Mouse (Mus musculus) limb, embryonic 13.5 days (tissue): Measurements from ENCODE around the gene Yars. TPM values are rescaled to one million over a fixed set of nuclear protein-coding genes. Genes with fewer than 3 reads are reported as not detected.

Source experiments
- ATAC-seq: fragments of 200-750 bp; cut with Nextera tagmentation; 2 replicates; pipeline ENCODE4 v1.8.0; 2017; ENCODE audit warnings: low read depth, moderate number of reproducible peaks, moderate TSS enrichment; ENCODE audit not compliant: low FRiP score
- H3K27ac ChIP-seq: fragments of 300-500 bp; sonication (generic); 2 replicates; pipeline ENCODE4 v1.5.1; 2015; ENCODE audit warnings: inconsistent platforms, mild to moderate bottlenecking, moderate library complexity
- H3K27me3 ChIP-seq: fragments of 300-500 bp; sonication (generic); 2 replicates; pipeline ENCODE4 v1.6.1; 2015; ENCODE audit warnings: mild to moderate bottlenecking, inconsistent platforms
- H3K36me3 ChIP-seq: fragments of 300-500 bp; sonication (generic); 2 replicates; pipeline ENCODE4 v1.6.1; 2015; ENCODE audit warnings: inconsistent platforms, mild to moderate bottlenecking, moderate library complexity
- H3K4me1 ChIP-seq: fragments of 300-500 bp; sonication (generic); 2 replicates; pipeline ENCODE4 v1.6.1; 2015; ENCODE audit warnings: inconsistent platforms
- H3K4me2 ChIP-seq: fragments of 300-500 bp; sonication (generic); replicated peaks from 2 replicates; pipeline ENCODE4 v1.6.1; 2015; ENCODE audit warnings: inconsistent platforms, mild to moderate bottlenecking, moderate library complexity
- H3K4me3 ChIP-seq: fragments of 300-500 bp; sonication (generic); 2 replicates; pipeline ENCODE4 v1.5.1; 2015; ENCODE audit warnings: moderate library complexity, mild to moderate bottlenecking, inconsistent platforms
- H3K9ac ChIP-seq: fragments of 300-500 bp; sonication (generic); 2 replicates; pipeline ENCODE4 v1.6.1; 2015; ENCODE audit warnings: mild to moderate bottlenecking, inconsistent platforms
- H3K9me3 ChIP-seq: fragments of 300-500 bp; sonication (generic); 2 replicates; pipeline ENCODE4 v1.6.1; 2016; ENCODE audit warnings: inconsistent platforms
- WGBS: fragments of 180-500 bp; shearing (Covaris S2); methylation state at CpG from one replicate; pipeline ENCODE4 v1.1.7; 2015; 5-methylcytosine and 5-hydroxymethylcytosine counted together
- polyA plus RNA-seq: library from polyadenylated mRNA; unstranded; fragments of >200 nt; fragmentation: Nextera tagmentation; extraction: Ambion mirVana; gene quantifications from 2 replicates; pipeline ENCODE4 v1.2.1, GENCODE M21; 2015

The Yars gene
- polyA plus RNA-seq, 1 experiment from 2014 or later, result 80.4 TPM

DNA sequence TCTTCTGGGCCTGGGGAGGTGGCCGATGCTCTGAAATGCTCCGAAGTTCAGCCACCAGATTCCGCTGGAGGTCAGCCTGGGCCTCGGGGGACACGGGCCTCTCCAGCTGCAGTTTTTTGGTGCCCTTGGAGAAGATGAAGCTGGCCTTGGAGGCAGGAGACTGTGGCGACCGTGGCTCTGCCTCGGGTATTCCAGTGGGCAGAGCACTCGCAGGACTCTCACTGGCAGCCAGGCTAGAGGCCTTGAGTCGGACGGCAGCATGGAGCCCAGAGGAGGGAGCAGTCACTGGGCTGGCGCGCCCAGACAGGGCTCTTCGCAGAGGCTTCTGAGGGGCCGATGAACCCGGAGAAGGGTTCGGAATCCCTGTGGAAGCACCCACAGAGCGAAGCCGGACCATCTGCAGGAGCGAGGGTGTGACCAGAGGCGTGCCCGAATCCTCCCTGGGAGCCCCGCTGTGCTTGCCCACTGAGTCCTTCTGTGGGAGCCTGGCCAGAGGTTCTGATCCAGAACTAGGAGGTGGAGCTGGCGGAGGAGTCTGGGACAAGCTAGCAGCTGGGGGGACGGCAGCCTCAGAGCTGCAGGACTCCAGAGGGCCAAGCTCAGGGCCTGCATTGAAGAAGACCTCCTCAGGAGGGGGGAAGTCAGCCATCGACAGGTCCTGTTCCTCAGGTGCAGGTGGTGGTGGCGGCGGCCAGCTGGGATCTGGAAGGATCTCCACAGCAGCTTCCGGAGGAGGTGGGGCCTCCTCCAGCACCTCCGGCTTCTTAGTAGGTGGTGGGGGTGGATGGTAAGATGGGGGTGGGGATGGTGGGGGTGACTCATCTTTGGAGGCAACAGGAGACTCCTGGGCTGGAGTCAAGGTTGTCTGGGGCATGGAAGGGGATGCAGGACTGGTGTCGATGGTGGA is 32.7 kb downstream of the Yars start:
- H3K9me3 ChIP-seq, result no peaks in the 10 kb centered on the region
- H3K9ac ChIP-seq, result peak overlapping the region; percentile 1; the same call in 1 of the 2 replicates
- H3K36me3 ChIP-seq, result peaks cover 80% of the 10 kb centered on the region
- H3K4me3 ChIP-seq, result no peak overlapping the region
- WGBS, result 67% methylated on average over 31 of the region's 31 CpGs
- no peak for ATAC-seq
- H3K4me2 ChIP-seq, result no peak overlapping the region
- H3K4me1 ChIP-seq, result peaks cover 75% of the 10 kb centered on the region
- H3K27ac ChIP-seq, result no peak overlapping the region
- peaks cover 31% of the 10 kb centered on the region for H3K27me3 ChIP-seq

DNA sequence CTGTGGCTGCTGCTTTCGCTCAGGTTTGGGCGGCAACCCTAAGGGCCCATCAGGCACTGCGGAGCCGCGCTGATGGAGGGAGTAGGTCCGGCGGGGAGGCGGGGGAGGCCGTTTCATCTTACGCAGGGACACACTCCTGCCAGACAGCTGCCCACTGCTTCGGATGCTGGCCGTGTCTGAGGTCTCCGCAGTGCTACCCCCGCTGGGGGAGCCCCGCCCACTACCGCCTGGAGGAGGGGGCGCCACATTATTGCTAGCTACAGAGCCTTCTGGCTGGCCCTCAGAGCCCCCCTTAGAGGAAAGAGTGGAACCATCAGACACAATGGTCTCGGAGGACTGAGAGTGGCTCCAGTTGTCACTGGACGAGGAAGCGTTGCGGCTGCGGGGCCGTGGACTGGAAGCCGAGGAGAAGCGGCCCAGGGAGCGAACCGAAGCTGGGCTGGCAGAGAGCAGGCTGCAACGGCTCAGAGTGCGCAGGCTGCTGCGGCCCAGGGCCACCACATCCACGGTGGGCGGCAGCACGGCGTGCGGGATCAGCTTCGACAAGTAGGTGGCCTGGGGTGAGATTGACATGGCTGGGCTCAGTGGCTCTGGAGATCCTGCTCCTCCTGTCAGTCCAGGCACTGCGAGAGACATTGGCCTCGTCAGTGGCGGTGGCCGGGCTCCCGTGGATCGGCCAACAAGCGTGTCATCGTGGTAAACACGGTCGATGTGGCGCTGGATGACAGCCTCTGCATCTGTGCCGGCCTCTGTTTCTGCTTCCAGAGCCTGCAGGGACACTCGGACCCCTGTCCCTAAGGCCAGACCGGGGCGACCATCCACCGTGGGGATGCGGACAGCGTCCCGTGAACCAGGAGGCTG is 34.1 kb downstream of the Yars start:
- ATAC-seq, result peak; percentile 9; the same call in 1 of the 2 replicates
- Histone ChIP-seq H3K9me3 (no peaks in the 10 kb centered on the region), H3K4me3 (peak overlapping the region; percentile 18), H3K4me2 (peak overlapping the region; percentile 57), H3K27ac (peak overlapping the region; percentile 15; the same call in 1 of the 2 replicates), H3K27me3 (peaks cover 35% of the 10 kb centered on the region), H3K4me1 (peaks cover 77% of the 10 kb centered on the region), H3K36me3 (peaks cover 66% of the 10 kb centered on the region), H3K9ac (peak overlapping the region; percentile 40)
- WGBS, result 31% methylated on average over 55 of the region's 55 CpGs

DNA sequence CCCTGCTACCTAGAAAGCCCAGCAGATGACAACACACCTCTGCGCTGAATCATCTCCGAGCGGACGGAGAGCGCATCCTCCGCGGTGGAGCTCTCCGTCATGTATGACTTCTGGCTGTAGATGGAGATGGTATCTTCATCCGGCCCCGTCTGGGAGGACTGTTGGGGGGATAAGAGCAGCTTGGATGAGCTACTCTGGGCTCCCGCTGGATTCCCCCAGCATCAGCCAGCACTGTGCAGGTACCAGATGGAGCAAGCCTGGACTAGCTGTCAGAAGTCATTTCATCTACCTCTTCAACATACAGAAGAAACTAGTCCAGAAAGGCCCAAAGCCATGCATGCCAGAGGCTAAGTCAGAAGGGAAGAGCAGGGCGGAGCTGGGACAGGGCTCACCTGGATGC is 35.8 kb downstream of the Yars start:
- WGBS, result 92% methylated on average over 12 of the region's 12 CpGs
- Histone ChIP-seq H3K4me3 (no peak overlapping the region), H3K27me3 (peaks cover 35% of the 10 kb centered on the region), H3K27ac (no peak overlapping the region), H3K9me3 (no peaks in the 10 kb centered on the region), H3K9ac (no peak overlapping the region), H3K4me1 (peaks cover 62% of the 10 kb centered on the region), H3K4me2 (no peak overlapping the region), H3K36me3 (peaks cover 51% of the 10 kb centered on the region)
- no peak for ATAC-seq

DNA sequence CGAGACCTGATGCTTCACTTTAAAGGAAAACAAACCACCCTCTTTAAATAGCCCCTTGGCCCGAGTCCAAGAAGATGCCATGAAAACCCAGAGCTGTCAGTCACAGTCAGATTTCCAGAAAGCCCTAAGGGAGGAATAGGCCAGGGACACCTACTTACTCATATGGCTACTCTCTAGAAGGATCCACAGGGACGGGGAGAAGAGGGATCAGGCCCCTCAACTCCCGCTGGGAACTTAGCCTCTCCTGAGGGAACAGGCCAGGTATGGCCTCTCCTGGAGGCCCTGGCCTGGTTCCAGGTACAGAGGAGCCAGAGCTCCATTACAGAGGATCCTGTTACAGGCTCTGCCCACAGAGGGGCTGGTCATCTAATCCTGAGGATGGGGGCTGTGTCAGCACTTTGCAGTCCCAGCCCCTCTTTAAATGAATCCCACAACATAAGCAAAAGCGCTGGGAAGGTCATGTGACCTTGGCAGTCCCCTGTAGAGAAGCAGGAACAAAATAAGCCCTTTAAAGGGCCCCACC is 36.9 kb downstream of the Yars start:
- Histone ChIP-seq H3K27ac (peak overlapping the region; percentile 58), H3K9ac (peak overlapping the region; percentile 59; the same call in 1 of the 2 replicates), H3K4me3 (peak overlapping the region; percentile 37), H3K9me3 (no peaks in the 10 kb centered on the region), H3K27me3 (peaks cover 35% of the 10 kb centered on the region), H3K4me2 (peak overlapping the region; percentile 66), H3K4me1 (peaks cover 61% of the 10 kb centered on the region), H3K36me3 (peaks cover 42% of the 10 kb centered on the region)
- WGBS, result 17% methylated on average over 5 of the region's 5 CpGs
- no peak; the same call in 1 of the 2 replicates for ATAC-seq

DNA sequence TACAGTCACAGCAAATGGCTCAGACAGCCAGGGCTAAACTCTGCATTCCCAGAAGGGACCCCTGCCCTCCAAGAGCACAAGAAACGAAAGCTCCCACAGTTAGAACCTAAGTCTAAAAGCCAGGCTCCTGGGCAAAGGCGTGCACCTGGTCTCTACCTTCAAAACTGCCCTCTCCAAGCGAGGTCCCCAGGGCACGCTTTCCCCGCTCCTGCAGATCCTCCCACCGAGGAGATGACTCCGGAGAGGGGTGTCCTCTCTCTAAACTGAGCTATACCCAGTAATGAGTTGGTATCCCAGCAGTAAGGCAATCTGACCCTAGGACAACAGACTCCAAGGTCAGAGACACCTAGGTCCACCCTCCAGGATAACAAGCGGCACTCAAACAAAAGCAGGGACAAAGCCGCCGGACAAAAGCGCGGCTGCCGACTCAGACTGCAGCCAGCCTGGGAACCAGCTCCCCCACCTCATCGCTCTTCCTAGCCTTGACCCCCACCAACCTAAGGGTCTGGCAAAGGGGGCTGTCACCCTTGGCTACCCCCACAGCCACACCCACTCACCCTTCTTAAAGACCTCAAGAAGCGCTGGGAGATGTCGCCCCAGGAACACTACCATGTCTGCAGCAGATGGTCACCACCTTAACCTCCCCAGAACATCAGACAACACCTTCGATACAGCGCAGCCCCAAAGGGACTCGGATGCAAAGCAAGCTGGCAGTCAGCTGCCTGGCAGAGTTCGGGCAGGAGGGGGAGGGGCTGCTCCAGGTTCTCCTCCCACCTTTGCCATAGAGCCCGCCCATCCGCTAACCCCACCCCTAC is 37.8 kb downstream of the Yars start:
- Histone ChIP-seq H3K4me3 (peak overlapping the region; percentile 37), H3K4me1 (peaks cover 68% of the 10 kb centered on the region), H3K9me3 (no peaks in the 10 kb centered on the region), H3K9ac (peak overlapping the region; percentile 59), H3K27me3 (peaks cover 29% of the 10 kb centered on the region), H3K27ac (peak overlapping the region; percentile 58), H3K4me2 (peak overlapping the region; percentile 66), H3K36me3 (peaks cover 37% of the 10 kb centered on the region)
- WGBS, result 7% methylated on average over 22 of the region's 22 CpGs
- no peak for ATAC-seq

DNA sequence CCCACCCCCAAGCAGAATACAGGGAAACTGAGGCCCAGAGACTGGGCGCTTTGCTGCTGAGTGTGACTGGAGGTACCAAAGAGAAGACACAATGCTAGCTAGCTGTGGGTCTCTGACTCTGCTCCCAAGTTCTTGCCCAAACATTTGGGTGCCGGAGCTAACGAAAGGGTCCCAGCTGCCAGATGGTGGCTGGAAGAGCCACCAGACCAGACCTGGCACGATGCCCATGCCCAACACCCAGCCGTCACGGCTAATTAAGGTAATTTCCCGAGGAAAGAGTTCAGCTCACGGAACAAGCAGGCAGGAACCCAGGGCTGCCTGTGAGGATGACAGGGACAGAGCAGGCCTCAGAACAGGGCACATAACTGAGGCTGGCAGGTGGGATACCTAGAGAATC is 38.4 kb downstream of the Yars start:
- Histone ChIP-seq H3K27ac (no peak overlapping the region; the same call in 1 of the 2 replicates), H3K9ac (peak overlapping the region; percentile 59; the same call in 1 of the 2 replicates), H3K4me2 (peak overlapping the region; percentile 66), H3K4me1 (peaks cover 67% of the 10 kb centered on the region), H3K9me3 (no peaks in the 10 kb centered on the region), H3K4me3 (peak overlapping the region; percentile 37), H3K27me3 (peaks cover 23% of the 10 kb centered on the region), H3K36me3 (peaks cover 31% of the 10 kb centered on the region)
- WGBS, result 27% methylated on average over 8 of the region's 8 CpGs
- ATAC-seq, result no peak

DNA sequence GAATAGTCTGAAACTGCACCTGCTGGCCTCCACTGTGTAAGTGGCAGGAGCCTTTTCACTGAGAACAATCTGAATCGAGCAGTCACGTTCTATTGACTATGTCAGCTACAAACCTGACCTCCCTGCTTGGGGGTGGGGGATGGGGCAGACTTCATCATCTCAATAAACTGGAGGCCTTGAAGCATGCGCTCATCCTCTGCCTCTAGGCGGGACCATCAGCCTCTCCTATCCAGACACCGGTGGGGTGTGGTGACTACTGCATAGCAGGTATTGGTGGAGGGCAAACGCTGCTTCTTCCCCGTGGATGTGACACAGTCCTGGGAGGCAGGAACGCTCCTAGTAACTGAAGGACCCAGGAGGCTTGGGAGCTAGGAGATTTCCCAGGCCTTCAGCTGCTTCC is 41.4 kb downstream of the Yars start:
- Histone ChIP-seq H3K27me3 (0 out of 2 replicates have a peak, but pooled peaks cover 4% of the 10 kb centered on the region), H3K36me3 (peaks cover 7% of the 10 kb centered on the region; the same call in 1 of the 2 replicates), H3K4me2 (no peak overlapping the region), H3K4me1 (peaks cover 51% of the 10 kb centered on the region), H3K27ac (no peak overlapping the region), H3K9ac (no peak overlapping the region), H3K4me3 (no peak overlapping the region), H3K9me3 (no peaks in the 10 kb centered on the region)
- no peak for ATAC-seq
- 68% methylated on average over 8 of the region's 8 CpGs for WGBS

DNA sequence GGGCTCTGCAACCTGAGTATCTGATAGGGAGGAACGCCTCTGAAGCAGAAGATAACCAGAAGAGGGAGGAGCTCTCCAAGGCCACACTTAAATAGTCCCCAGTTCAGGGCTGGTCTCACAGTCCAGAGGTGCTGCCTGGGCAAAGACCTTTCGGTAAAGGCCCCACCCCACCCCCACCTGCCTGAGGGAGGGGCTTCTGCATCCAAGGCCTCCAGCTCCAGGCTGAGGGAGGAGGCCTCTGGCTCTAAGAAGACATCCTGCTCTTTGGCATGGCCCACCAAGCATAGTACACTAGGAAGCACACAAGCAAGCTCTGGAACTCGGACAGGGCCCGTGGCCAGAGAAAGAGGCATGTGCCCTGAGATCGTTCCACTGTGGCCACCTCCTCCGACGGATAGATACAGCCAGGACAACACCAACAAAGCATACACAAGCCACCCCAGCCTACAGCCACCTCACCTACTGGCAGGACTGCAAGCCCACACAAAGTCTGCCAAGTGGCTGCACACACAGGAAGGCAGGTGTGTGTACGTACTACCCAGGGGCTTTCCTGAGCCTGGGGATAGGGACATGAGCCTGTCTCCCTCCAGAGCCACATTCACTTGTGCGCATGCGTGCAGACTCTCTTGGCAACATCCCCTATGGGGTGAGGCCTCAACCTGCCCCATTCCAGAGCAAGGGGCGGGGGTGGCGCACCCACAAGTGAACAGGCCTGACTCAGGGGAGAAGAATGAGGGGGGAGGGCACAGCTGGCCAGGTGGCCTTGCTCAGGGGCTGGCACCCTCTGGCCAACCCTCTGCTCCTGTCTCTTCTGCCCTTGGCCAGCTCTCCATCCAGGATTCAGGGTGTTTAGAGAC is 42.3 kb downstream of the Yars start:
- H3K9ac ChIP-seq, result no peak overlapping the region
- H3K4me2 ChIP-seq, result no peak overlapping the region
- H3K4me1 ChIP-seq, result peaks cover 45% of the 10 kb centered on the region
- H3K9me3 ChIP-seq, result no peaks in the 10 kb centered on the region
- WGBS, result 57% methylated on average over 12 of the region's 12 CpGs
- 0 out of 2 replicates have a peak, but pooled peaks cover 4% of the 10 kb centered on the region for H3K27me3 ChIP-seq
- H3K27ac ChIP-seq, result peak overlapping the region; percentile 55; the same call in 1 of the 2 replicates
- ATAC-seq, result no peak
- H3K4me3 ChIP-seq, result no peak overlapping the region
- peaks cover 7% of the 10 kb centered on the region; the same call in 1 of the 2 replicates for H3K36me3 ChIP-seq

DNA sequence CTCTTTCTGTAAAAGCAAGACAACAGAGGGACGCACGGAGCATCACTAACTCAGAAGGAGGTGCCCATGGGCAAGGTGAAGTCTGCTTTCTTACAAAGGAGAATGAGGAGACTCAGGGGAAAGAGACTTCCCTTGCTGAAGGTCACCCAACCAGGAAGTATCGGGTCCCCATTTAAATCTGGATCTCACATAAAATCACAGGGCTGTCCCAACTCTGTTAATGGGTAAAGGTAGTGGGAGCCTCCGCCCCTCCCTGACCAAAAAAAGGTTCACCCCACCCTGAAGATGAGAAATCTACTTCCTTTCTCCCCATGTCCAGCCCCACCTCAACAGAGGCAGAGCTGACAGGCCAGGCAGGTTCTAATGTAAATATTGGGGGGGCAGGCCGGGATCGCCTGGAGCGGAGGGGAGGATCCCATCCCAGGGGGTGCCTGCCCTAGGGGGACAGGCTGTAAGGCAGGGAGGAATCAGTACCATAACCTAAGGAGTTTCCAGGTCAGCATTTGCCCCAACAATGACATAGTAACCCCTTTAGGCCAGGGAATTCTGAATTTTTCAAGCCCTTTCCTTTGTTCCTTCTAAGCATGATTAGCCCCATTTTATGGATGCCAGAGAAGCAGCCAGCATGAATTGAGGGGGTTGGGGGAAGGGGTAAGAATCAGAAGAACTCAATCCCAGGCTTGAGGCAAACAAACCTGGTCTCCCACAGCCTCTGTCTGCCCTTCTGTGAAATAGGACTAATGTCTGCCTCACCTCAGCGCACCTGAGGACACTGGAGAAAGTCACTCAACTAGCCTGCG is 43.2 kb downstream of the Yars start:
- 78% methylated on average over 9 of the region's 9 CpGs for WGBS
- peaks cover 7% of the 10 kb centered on the region; the same call in 1 of the 2 replicates for H3K36me3 ChIP-seq
- H3K27me3 ChIP-seq, result 0 out of 2 replicates have a peak, but pooled peaks cover 4% of the 10 kb centered on the region
- H3K4me3 ChIP-seq, result no peak overlapping the region
- H3K4me1 ChIP-seq, result peaks cover 45% of the 10 kb centered on the region
- no peak overlapping the region for H3K27ac ChIP-seq
- no peaks in the 10 kb centered on the region for H3K9me3 ChIP-seq
- no peak overlapping the region for H3K9ac ChIP-seq
- H3K4me2 ChIP-seq, result no peak overlapping the region
- ATAC-seq, result no peak

DNA sequence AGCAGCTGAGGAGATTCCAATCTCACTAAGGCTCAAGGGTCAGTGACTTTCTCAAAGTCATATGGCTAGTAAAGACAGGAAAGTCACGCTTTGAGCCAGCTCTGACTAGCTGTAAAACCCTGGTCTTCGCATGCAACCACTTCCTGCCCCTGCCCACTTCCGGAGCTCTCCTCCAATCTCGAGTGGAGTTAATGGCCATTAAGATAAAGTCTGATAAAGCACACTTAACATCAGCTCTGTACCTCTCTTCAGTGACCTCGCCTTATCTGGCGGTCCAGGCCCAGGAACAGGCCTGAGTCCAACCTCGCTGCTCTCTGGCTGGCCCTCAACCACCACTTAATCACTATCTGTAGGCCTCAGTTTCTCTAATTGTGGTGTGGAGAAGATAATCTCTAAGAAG is 44.9 kb downstream of the Yars start:
- no peaks in the 10 kb centered on the region for H3K9me3 ChIP-seq
- WGBS, result 57% methylated on average over 7 of the region's 7 CpGs
- no peak overlapping the region for H3K27ac ChIP-seq
- H3K36me3 ChIP-seq, result peaks cover 7% of the 10 kb centered on the region; the same call in 1 of the 2 replicates
- H3K4me2 ChIP-seq, result no peak overlapping the region
- no peak overlapping the region for H3K4me3 ChIP-seq
- ATAC-seq, result no peak
- peaks cover 48% of the 10 kb centered on the region for H3K4me1 ChIP-seq
- no peaks in the 10 kb centered on the region for H3K27me3 ChIP-seq
- H3K9ac ChIP-seq, result no peak overlapping the region
